Mouse (Mus musculus) small intestine, adult 2 months (tissue): ENCODE measurements around the gene Acadm.

ENCODE experiments used
- CTCF ChIP-seq: fragments of 200-500 bp; IDR thresholded peaks from 2 replicates; pipeline ENCODE4 v1.5.1; 2012; ENCODE audit warnings: low read depth, mild to moderate bottlenecking, control low read depth, inconsistent platforms, low read length, moderate library complexity, mixed read lengths; ENCODE audit not compliant: insufficient replicate concordance, insufficient read length; ENCODE audit errors: extremely low read depth
- POLR2A ChIP-seq: fragments of 200-500 bp; IDR thresholded peaks from 2 replicates; pipeline ENCODE4 v1.6.1; 2012; ENCODE audit warnings: low read depth, mild to moderate bottlenecking, control low read depth, inconsistent platforms, low read length, moderate library complexity

DNA sequence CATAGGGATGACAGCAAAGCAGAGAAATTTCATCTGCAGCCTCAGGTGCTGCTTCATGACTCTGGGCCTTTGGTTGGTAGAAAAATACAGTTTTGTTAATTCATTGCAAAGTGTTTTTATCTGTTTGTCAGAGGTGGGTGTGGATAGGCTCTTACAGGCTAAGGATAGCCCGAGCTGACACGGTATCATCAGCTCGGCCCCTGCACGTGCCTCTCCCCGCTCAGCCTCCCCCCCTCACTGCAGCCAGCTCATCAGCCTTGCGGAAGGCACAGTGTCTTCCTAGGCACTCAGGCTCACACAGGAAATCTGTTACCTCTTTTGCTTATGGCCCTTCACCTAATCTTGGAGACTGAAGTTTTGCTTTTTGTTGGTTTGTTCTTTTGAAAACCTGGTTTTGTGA lies 56.3 kb downstream of the Acadm start:
- TF ChIP-seq CTCF (no peak), POLR2A (no peak)
